Mouse (Mus musculus): ENCODE data around the gene Nxpe4. TPM values are rescaled to one million over a fixed set of nuclear protein-coding genes. Genes with fewer than 3 reads are reported as not detected.

Nxpe4 gene
- total and polyA plus RNA-seq, 3 experiments = 9.2 to 14.9 TPM; not detected in 1

DNA sequence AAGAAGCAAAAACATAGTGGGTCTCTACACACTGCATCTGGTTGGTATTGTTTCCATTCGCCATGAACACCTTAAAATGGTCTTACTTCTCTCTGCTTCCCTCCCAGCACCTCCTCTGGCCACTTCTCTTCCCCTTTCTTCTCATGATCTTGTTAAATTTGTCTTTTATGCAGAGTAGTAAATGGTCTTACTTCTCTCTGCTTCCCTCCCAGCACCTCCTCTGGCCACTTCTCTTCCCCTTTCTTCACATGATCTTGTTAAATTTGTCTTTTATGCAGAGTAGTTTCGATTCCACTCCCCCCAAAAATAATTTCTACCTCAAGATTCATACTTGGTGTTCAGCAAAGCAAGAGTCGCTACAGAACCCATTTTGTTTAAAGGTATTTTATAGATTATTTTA lies 256.2 kb downstream of the Nxpe4 start:
- no peak overlapping the region for H3K9ac ChIP-seq (ENCODE audit: control insufficient read depth, low read depth, low read length, poor library complexity, severe bottlenecking)
- TF ChIP-seq HCFC1 (IDR thresholded peaks at IDR 0.05; ENCODE audit: low read depth, low read length) (no peak), POLR2A (IDR thresholded peaks at IDR 0.05; ENCODE audit: control insufficient read depth in 1 of 2, insufficient read depth in 1 of 2, low read depth in 1 of 2, low read length in 2 of 2, poor library complexity in 1 of 2) (no peak), ZMIZ1 (IDR thresholded peaks at IDR 0.05; ENCODE audit: low read depth, low read length) (no peak), MEF2A (IDR thresholded peaks at IDR 0.05; ENCODE audit: extremely low read depth, insufficient replicate concordance, low read depth, low read length, poor library complexity, severe bottlenecking) (no peak), TCF12 (IDR thresholded peaks at IDR 0.05; ENCODE audit: low read depth, low read length) (no peak), NELFE (IDR thresholded peaks at IDR 0.05; ENCODE audit: low read depth, low read length) (no peak), POLR2AphosphoS5 (IDR thresholded peaks at IDR 0.05; ENCODE audit: borderline replicate concordance, low read depth, low read length) (no peak), KAT2A (conservative IDR thresholded peaks at IDR 0.05; ENCODE audit: low read depth, low read length) (no peak), ETS1 (IDR thresholded peaks at IDR 0.05; ENCODE audit: low read depth, low read length) (no peak), EP300 (IDR thresholded peaks at IDR 0.05; ENCODE audit: low read depth in 1 of 2, low read length in 2 of 2) (no peak), RAD21 (IDR thresholded peaks at IDR 0.05; ENCODE audit: low read depth, low read length) (no peak), GATA1 (IDR thresholded peaks at IDR 0.05; ENCODE audit: low read depth, low read length) (no peak), MAZ (IDR thresholded peaks at IDR 0.05; ENCODE audit: low read depth, low read length) (no peak), SMC3 (IDR thresholded peaks at IDR 0.05; ENCODE audit: low read depth, low read length) (no peak), MYC (IDR thresholded peaks at IDR 0.05; ENCODE audit: low read depth, low read length) (no peak)
- no peaks in the 10 kb centered on the region for H3K9me3 ChIP-seq (replicated peaks; ENCODE audit: insufficient read depth, low read length)
- no peak overlapping the region for H3K27ac ChIP-seq (ENCODE audit: control insufficient read depth, low read depth, low read length)
- H3K79me2 ChIP-seq (ENCODE audit: control insufficient read depth, insufficient read depth, low read length, poor library complexity) = no peaks in the 10 kb centered on the region
- no peak for DNase-seq (ENCODE audit: low read depth, low spot score)
- no peaks in the 10 kb centered on the region for H3K36me3 ChIP-seq (ENCODE audit: control insufficient read depth in 1 of 2, insufficient read depth in 2 of 2, low read length in 2 of 2)
- no peaks in the 10 kb centered on the region for H3K4me1 ChIP-seq (ENCODE audit: control insufficient read depth in 1 of 2, insufficient read depth in 2 of 2, low read length in 2 of 2)
- H3K27me3 ChIP-seq (ENCODE audit: control insufficient read depth in 1 of 2, insufficient read depth in 2 of 2, low read length in 2 of 2) = peaks cover 0 to 2% of the 10 kb centered on the region in 2 experiments; a peak in 2 of 4 replicates
- no peak overlapping the region for H3K4me3 ChIP-seq (ENCODE audit: control insufficient read depth in 1 of 2, insufficient read depth in 1 of 2, low read depth in 2 of 2, low read length in 2 of 2)

DNA sequence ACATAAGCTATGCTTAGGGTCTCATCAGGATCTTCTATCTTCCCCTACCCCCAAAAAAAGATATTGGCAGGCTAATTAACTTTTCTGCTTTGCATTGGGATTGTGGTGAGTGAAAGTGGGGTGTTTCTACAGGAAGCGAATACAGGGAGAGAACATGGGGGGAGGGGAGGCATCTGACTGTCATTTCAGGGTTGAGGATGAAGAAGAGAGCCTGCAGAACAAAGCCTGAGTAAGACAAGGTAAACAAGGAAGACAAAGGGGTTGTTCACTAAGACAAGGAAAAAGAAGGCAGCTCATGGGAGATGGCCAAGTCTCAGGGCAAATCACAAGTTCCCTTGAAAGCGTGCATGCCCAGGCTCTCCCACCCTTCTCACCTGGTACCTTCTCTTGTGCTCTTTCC lies 256.6 kb downstream of the Nxpe4 start:
- Histone ChIP-seq H3K27me3 (ENCODE audit: control insufficient read depth in 1 of 2, insufficient read depth in 2 of 2, low read length in 2 of 2) (peaks cover 0 to 2% of the 10 kb centered on the region in 2 experiments; a peak in 2 of 4 replicates), H3K4me3 (ENCODE audit: control insufficient read depth in 1 of 2, insufficient read depth in 1 of 2, low read depth in 2 of 2, low read length in 2 of 2) (no peak overlapping the region), H3K36me3 (ENCODE audit: control insufficient read depth in 1 of 2, insufficient read depth in 2 of 2, low read length in 2 of 2) (no peaks in the 10 kb centered on the region), H3K4me1 (ENCODE audit: control insufficient read depth in 1 of 2, insufficient read depth in 2 of 2, low read length in 2 of 2) (no peaks in the 10 kb centered on the region), H3K9me3 (replicated peaks; ENCODE audit: insufficient read depth, low read length) (no peaks in the 10 kb centered on the region), H3K9ac (ENCODE audit: control insufficient read depth, low read depth, low read length, poor library complexity, severe bottlenecking) (no peak overlapping the region), H3K79me2 (ENCODE audit: control insufficient read depth, insufficient read depth, low read length, poor library complexity) (no peaks in the 10 kb centered on the region), H3K27ac (ENCODE audit: control insufficient read depth, low read depth, low read length) (no peak overlapping the region)
- no peak for TF ChIP-seq USF1 (IDR thresholded peaks at IDR 0.05; ENCODE audit: low read depth, low read length)
- TF ChIP-seq MAX (IDR thresholded peaks at IDR 0.05; ENCODE audit: low read length) = no peak
- no peak for TF ChIP-seq JUND (IDR thresholded peaks at IDR 0.05; ENCODE audit: low read depth, low read length)
- no peak for TF ChIP-seq MEF2A (IDR thresholded peaks at IDR 0.05; ENCODE audit: extremely low read depth, insufficient replicate concordance, low read depth, low read length, poor library complexity, severe bottlenecking)
- TF ChIP-seq CTCF (IDR thresholded peaks at IDR 0.05 in 2 of 3, conservative IDR thresholded peaks at IDR 0.05 in 1 of 3; ENCODE audit: control insufficient read depth in 1 of 3, insufficient read depth in 1 of 3, low read depth in 2 of 3, low read length in 3 of 3, poor library complexity in 1 of 3, severe bottlenecking in 1 of 3) = no peak
- TF ChIP-seq ZKSCAN1 (IDR thresholded peaks at IDR 0.05; ENCODE audit: low read depth, low read length) = no peak
- TF ChIP-seq POLR2A (IDR thresholded peaks at IDR 0.05; ENCODE audit: control insufficient read depth in 1 of 2, insufficient read depth in 1 of 2, low read depth in 1 of 2, low read length in 2 of 2, poor library complexity in 1 of 2) = no peak
- TF ChIP-seq E2F4 (IDR thresholded peaks at IDR 0.05; ENCODE audit: borderline replicate concordance, low read depth, low read length) = no peak
- no peak for TF ChIP-seq RAD21 (IDR thresholded peaks at IDR 0.05; ENCODE audit: low read depth, low read length)
- TF ChIP-seq TAL1 (IDR thresholded peaks at IDR 0.05; ENCODE audit: low read length) = no peak
- TF ChIP-seq CHD2 (IDR thresholded peaks at IDR 0.05; ENCODE audit: low read length) = no peak
- no peak for TF ChIP-seq USF2 (IDR thresholded peaks at IDR 0.05; ENCODE audit: borderline replicate concordance in 1 of 2, insufficient read depth in 1 of 2, low read depth in 1 of 2, low read length in 2 of 2)
- TF ChIP-seq ZNF384 (IDR thresholded peaks at IDR 0.05; ENCODE audit: low read depth, low read length) = no peak
- TF ChIP-seq MYB (IDR thresholded peaks at IDR 0.05; ENCODE audit: low read depth, low read length) = no peak
- TF ChIP-seq ETS1 (IDR thresholded peaks at IDR 0.05; ENCODE audit: low read depth, low read length) = no peak
- no peak for TF ChIP-seq SIN3A (IDR thresholded peaks at IDR 0.05; ENCODE audit: low read length)
- TF ChIP-seq UBTF (IDR thresholded peaks at IDR 0.05; ENCODE audit: borderline replicate concordance, insufficient read depth, low read depth, low read length) = no peak
- no peak for TF ChIP-seq MAFK (IDR thresholded peaks at IDR 0.05; ENCODE audit: borderline replicate concordance, low read depth, low read length)
- no peak for TF ChIP-seq ZMIZ1 (IDR thresholded peaks at IDR 0.05; ENCODE audit: low read depth, low read length)
- TF ChIP-seq MAZ (IDR thresholded peaks at IDR 0.05; ENCODE audit: low read depth, low read length) = no peak
- no peak for DNase-seq (ENCODE audit: low read depth, low spot score)
